22 mouse cellular contexts compared by ENCODE assay signal in the genomic region with DNA sequence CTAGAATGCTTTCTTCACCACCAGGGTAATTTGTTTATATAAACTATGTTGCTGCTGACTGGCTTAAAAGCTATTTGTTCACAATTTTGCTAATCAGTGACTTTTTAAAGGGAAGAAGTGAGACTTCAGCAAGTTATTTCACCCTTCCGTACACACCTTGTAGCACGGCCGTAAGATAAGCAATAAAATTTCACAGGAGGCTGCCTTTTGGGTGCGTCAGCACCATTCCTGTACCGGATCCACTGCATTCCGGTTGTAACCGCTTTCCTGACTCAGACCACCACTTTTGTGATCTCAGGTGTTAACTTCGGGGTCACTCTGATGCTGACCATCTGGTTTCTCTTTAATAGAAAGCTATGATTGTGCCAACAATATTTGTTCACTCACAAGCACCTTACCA. TPM values are rescaled to one million over a fixed set of nuclear protein-coding genes. Genes with fewer than 3 reads are reported as not detected.
DNase-seq lines count a peak whose midpoint lies in the region; ATAC-seq and TF ChIP-seq lines count a peak whose summit lies in the region.
"Had no signal": no experiment of that assay in that cellular context is flagged by ENCODE, and none has a peak within 500 bp of the region (broad histone marks: within the 10 kb centered on the region; RNA-seq: fewer than 3 reads in every experiment).

No protein-coding gene starts in this region.

- DNase-seq in intestine, embryonic 14.5 days (ENCODE audit: low spot score), result no peak
- no peak for DNase-seq in Patski (ENCODE audit: low read depth, low spot score)
- no peak for DNase-seq in stomach, postnatal 0 days (ENCODE audit: low spot score)
- DNase-seq in left cerebral cortex, postnatal 10 days (ENCODE audit: extremely low spot score in 1 of 2, low spot score in 2 of 2), result no peak
- DNase-seq: adrenal gland, postnatal 10 days; adrenal gland, postnatal 36 days; cerebellum, adult 18-20 months; cerebellum, adult 9-10 months; cerebellum, postnatal 14 days; forebrain, postnatal 0 days; gastrocnemius, adult 2 months; gastrocnemius, postnatal 14 days; heart, adult 11 months; heart, postnatal 36 days had no signal

- ATAC-seq in intestine, embryonic 14.5 days (replicated peaks; ENCODE audit: low FRiP score, low TSS enrichment, low read depth), result 0 out of 2 replicates have a peak, but pooled peaks have one; percentile 19
- no peak for ATAC-seq in intestine, postnatal 0 days
- ATAC-seq in kidney, embryonic 16.5 days (ENCODE audit: low FRiP score, low TSS enrichment), result peak; percentile 63
- ATAC-seq in kidney, embryonic 14.5 days (ENCODE audit: low FRiP score, low TSS enrichment), result no peak
- peak; percentile 54 for ATAC-seq in Patski
- ATAC-seq in stomach, postnatal 0 days (ENCODE audit: low FRiP score, low TSS enrichment), result peak; percentile 35; the same call in 1 of the 2 replicates
- ATAC-seq: forebrain, embryonic 14.5 days; forebrain, postnatal 0 days had no signal

- CTCF ChIA-PET in Patski (lab: Charles Lee), result interaction anchor here (1.4 to 2.9 kb wide), 6 partner anchors 10 to 353 kb away, joined by 3 to 9 read pairs (median 5); no protein-coding TSS in a partner anchor

- no peak overlapping the region for H3K4me2 ChIP-seq in intestine, embryonic 14.5 days (ENCODE audit: low read length)
- no peak overlapping the region for H3K4me2 ChIP-seq in intestine, postnatal 0 days (replicated peaks; ENCODE audit: low read depth)
- no peak overlapping the region for H3K4me2 ChIP-seq in kidney, embryonic 16.5 days (replicated peaks; ENCODE audit: low read depth, low read length)
- no peak overlapping the region for H3K4me2 ChIP-seq in kidney, embryonic 14.5 days (replicated peaks; ENCODE audit: low read depth, low read length)
- no peak overlapping the region for H3K4me2 ChIP-seq in stomach, postnatal 0 days (replicated peaks; ENCODE audit: low read depth)
- H3K4me2 ChIP-seq: heart, embryonic 11.5 days; hindbrain, embryonic 13.5 days had no signal

- TF ChIP-seq CTCF in intestine, postnatal 0 days (IDR thresholded peaks at IDR 0.05; ENCODE audit: low read depth), result no peak
- no peak for TF ChIP-seq CTCF in Patski (IDR thresholded peaks at IDR 0.05)
- no peak for TF ChIP-seq CTCF in stomach, postnatal 0 days (IDR thresholded peaks at IDR 0.05; ENCODE audit: low read depth)

- no peaks in the 10 kb centered on the region for H3K36me3 ChIP-seq in intestine, embryonic 14.5 days (ENCODE audit: control insufficient read depth, insufficient read depth, low read length)
- H3K36me3 ChIP-seq in intestine, postnatal 0 days (ENCODE audit: control insufficient read depth, insufficient read depth), result no peaks in the 10 kb centered on the region
- no peaks in the 10 kb centered on the region for H3K36me3 ChIP-seq in kidney, embryonic 16.5 days (ENCODE audit: insufficient read depth, low read length)
- H3K36me3 ChIP-seq in kidney, embryonic 14.5 days (ENCODE audit: control insufficient read depth, insufficient read depth, low read length), result no peaks in the 10 kb centered on the region
- H3K36me3 ChIP-seq in stomach, postnatal 0 days (ENCODE audit: control insufficient read depth, insufficient read depth, low read length), result no peaks in the 10 kb centered on the region
- H3K36me3 ChIP-seq: forebrain, embryonic 10.5 days; hindbrain, embryonic 10.5 days; hindbrain, embryonic 13.5 days had no signal

- no peak overlapping the region for H3K4me3 ChIP-seq in intestine, embryonic 14.5 days (ENCODE audit: low read depth, low read length)
- no peak overlapping the region for H3K4me3 ChIP-seq in intestine, postnatal 0 days (ENCODE audit: low read depth, low read length)
- H3K4me3 ChIP-seq in kidney, embryonic 16.5 days (ENCODE audit: low read length), result no peak overlapping the region
- H3K4me3 ChIP-seq in kidney, embryonic 14.5 days (ENCODE audit: low read length), result no peak overlapping the region
- no peak overlapping the region for H3K4me3 ChIP-seq in stomach, postnatal 0 days (ENCODE audit: low read depth, low read length)
- H3K4me3 ChIP-seq: forebrain, embryonic 10.5 days; gastrocnemius, adult 2 months; hindbrain, embryonic 10.5 days; hindbrain, embryonic 13.5 days had no signal

- 70% methylated on average over 8 of the region's 8 CpGs for WGBS in intestine, embryonic 14.5 days
- WGBS in intestine, postnatal 0 days, result 45% methylated on average over 8 of the region's 8 CpGs
- WGBS in kidney, embryonic 16.5 days, result 62% methylated on average over 8 of the region's 8 CpGs
- WGBS in kidney, embryonic 14.5 days, result 64% methylated on average over 8 of the region's 8 CpGs
- 58% methylated on average over 8 of the region's 8 CpGs for WGBS in stomach, postnatal 0 days

- H3K4me1 ChIP-seq in intestine, embryonic 14.5 days (replicated peaks; ENCODE audit: control insufficient read depth, insufficient read depth, low read length), result peaks cover 6% of the 10 kb centered on the region
- H3K4me1 ChIP-seq in intestine, postnatal 0 days (replicated peaks; ENCODE audit: control insufficient read depth, insufficient read depth, low read length), result no peaks in the 10 kb centered on the region
- H3K4me1 ChIP-seq in kidney, embryonic 16.5 days (ENCODE audit: insufficient read depth, low read length), result no peaks in the 10 kb centered on the region; the same call in 1 of the 2 replicates
- 0 out of 2 replicates have a peak, but pooled peaks cover 1% of the 10 kb centered on the region for H3K4me1 ChIP-seq in kidney, embryonic 14.5 days (ENCODE audit: control insufficient read depth, insufficient read depth, low read length)
- no peaks in the 10 kb centered on the region for H3K4me1 ChIP-seq in stomach, postnatal 0 days (replicated peaks; ENCODE audit: control insufficient read depth, insufficient read depth)
- H3K4me1 ChIP-seq: hindbrain, embryonic 13.5 days had no signal

- H3K9ac ChIP-seq in intestine, embryonic 14.5 days (ENCODE audit: low read length), result no peak overlapping the region
- H3K9ac ChIP-seq in intestine, postnatal 0 days (ENCODE audit: low read depth, low read length), result no peak overlapping the region
- H3K9ac ChIP-seq in kidney, embryonic 16.5 days (replicated peaks; ENCODE audit: low read length), result no peak overlapping the region
- H3K9ac ChIP-seq in kidney, embryonic 14.5 days (ENCODE audit: low read depth, low read length), result no peak overlapping the region
- H3K9ac ChIP-seq in stomach, postnatal 0 days (ENCODE audit: low read length), result no peak overlapping the region
- H3K9ac ChIP-seq: forebrain, postnatal 0 days; hindbrain, embryonic 13.5 days had no signal

- no peak overlapping the region for H3K27ac ChIP-seq in intestine, embryonic 14.5 days (ENCODE audit: low read depth)
- H3K27ac ChIP-seq in intestine, postnatal 0 days (ENCODE audit: low read depth, low read length), result no peak overlapping the region
- no peak overlapping the region for H3K27ac ChIP-seq in kidney, embryonic 16.5 days (ENCODE audit: low read length)
- H3K27ac ChIP-seq in kidney, embryonic 14.5 days (ENCODE audit: low read depth, low read length), result no peak overlapping the region
- H3K27ac ChIP-seq in stomach, postnatal 0 days (replicated peaks), result no peak overlapping the region
- H3K27ac ChIP-seq: forebrain, embryonic 10.5 days; gastrocnemius, adult 2 months; hindbrain, embryonic 10.5 days; hindbrain, embryonic 13.5 days had no signal

- POLR2A ChIA-PET in Patski (lab: Charles Lee), result no interaction called here

- H3K27me3 ChIP-seq in intestine, embryonic 14.5 days (replicated peaks; ENCODE audit: control insufficient read depth, insufficient read depth, low read length), result no peaks in the 10 kb centered on the region
- H3K27me3 ChIP-seq in intestine, postnatal 0 days (replicated peaks; ENCODE audit: control insufficient read depth, insufficient read depth, low read length), result no peaks in the 10 kb centered on the region
- no peaks in the 10 kb centered on the region for H3K27me3 ChIP-seq in kidney, embryonic 16.5 days (ENCODE audit: insufficient read depth, low read length)
- no peaks in the 10 kb centered on the region for H3K27me3 ChIP-seq in kidney, embryonic 14.5 days (ENCODE audit: control insufficient read depth, insufficient read depth, low read length)
- H3K27me3 ChIP-seq in Patski, result no peaks in the 10 kb centered on the region
- H3K27me3 ChIP-seq in stomach, postnatal 0 days (ENCODE audit: control insufficient read depth, insufficient read depth, low read length), result no peaks in the 10 kb centered on the region
- H3K27me3 ChIP-seq: hindbrain, embryonic 13.5 days had no signal

- intact Hi-C loops in left cerebral cortex, postnatal 10 days (cut with DNase I), result no loop called here

- in situ Hi-C loops in Patski (cut with MboI; ENCODE audit: low pct_unique_long_range_greater_than_20kb), result loop anchor here (25.0 kb wide), 1 partner anchor 746 kb away; no protein-coding TSS in a partner anchor

- H3K9me3 ChIP-seq in intestine, embryonic 14.5 days (ENCODE audit: control insufficient read depth, low read length), result no peaks in the 10 kb centered on the region
- H3K9me3 ChIP-seq in intestine, postnatal 0 days (ENCODE audit: control insufficient read depth), result no peaks in the 10 kb centered on the region
- no peaks in the 10 kb centered on the region for H3K9me3 ChIP-seq in kidney, embryonic 16.5 days (ENCODE audit: low read length)
- no peaks in the 10 kb centered on the region for H3K9me3 ChIP-seq in kidney, embryonic 14.5 days (ENCODE audit: control insufficient read depth, low read length)
- no peaks in the 10 kb centered on the region for H3K9me3 ChIP-seq in stomach, postnatal 0 days (ENCODE audit: control insufficient read depth, low read length)
- H3K9me3 ChIP-seq: forebrain, embryonic 10.5 days; hindbrain, embryonic 13.5 days had no signal

- TF ChIP-seq EP300 in stomach, postnatal 0 days (optimal IDR thresholded peaks at IDR 0.05), result no peak

RNA-seq across cellular contexts. Expression of gene Psmg1, which starts 32.7 kb away (rescaled TPM):
- polyA plus RNA-seq in intestine, embryonic 14.5 days (2014; fragmentation: Nextera tagmentation; extraction: Ambion mirVana), result 86.1 and 94.8 TPM in 2 replicates
- polyA plus RNA-seq in intestine, postnatal 0 days (2015; fragmentation: Nextera tagmentation; extraction: Ambion mirVana), result 31.0 and 32.2 TPM in 2 replicates
- polyA plus RNA-seq in kidney, embryonic 16.5 days (2015; fragmentation: Nextera tagmentation; extraction: Ambion mirVana), result 73.3 and 88.6 TPM in 2 replicates
- 99.2 and 105 TPM in 2 replicates for polyA plus RNA-seq in kidney, embryonic 14.5 days (2014; fragmentation: Nextera tagmentation; extraction: Ambion mirVana)
- polyA plus RNA-seq in Patski (2021), result 52.6 TPM
- polyA plus RNA-seq in stomach, postnatal 0 days (2015; fragmentation: Nextera tagmentation; extraction: Ambion mirVana), result 48.7 and 50.1 TPM in 2 replicates
- 10 to 100 TPM; 19.1 to 20.2 TPM for total RNA-seq in left cerebral cortex, postnatal 10 days (2021)

Comparison
In these comparisons a context has a peak if more than half of its experiments do, and no peak if none do; other contexts are left out.
1. ATAC-seq: peak in intestine, embryonic 14.5 days (single experiment), kidney, embryonic 16.5 days (single experiment), Patski (single experiment) and stomach, postnatal 0 days (single experiment); none in intestine, postnatal 0 days (single experiment) and kidney, embryonic 14.5 days (single experiment).